9 mouse cellular contexts compared by ENCODE assay signal in the genomic region with DNA sequence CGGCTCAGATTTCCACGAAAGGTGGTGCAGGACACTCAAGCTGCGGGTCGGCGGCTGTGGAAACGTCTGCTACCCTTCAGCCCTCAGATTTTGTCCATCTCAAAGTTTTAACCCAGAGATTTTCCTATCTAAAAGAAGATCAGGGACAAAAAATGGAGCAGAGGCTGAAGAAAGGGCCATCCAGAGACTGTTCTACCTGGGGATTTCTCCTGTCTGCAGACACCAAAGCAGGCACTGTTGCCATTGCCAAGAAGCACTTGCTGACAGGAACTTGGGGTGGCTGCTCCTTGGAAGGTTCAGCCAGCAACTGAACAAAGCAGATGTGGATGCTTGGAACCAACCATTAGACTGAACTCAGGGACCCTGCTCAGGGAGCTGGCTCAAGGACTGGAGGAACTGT. TPM values are rescaled to one million over a fixed set of nuclear protein-coding genes. Genes with fewer than 3 reads are reported as not detected.
DNase-seq lines count a peak whose midpoint lies in the region; ATAC-seq and TF ChIP-seq lines count a peak whose summit lies in the region.
"Had no signal": no experiment of that assay in that cellular context is flagged by ENCODE, and none has a peak within 500 bp of the region (broad histone marks: within the 10 kb centered on the region; RNA-seq: fewer than 3 reads in every experiment).

TSS of gene Gm10184 (minus strand) at position 101 of the 400 bp plus-strand sequence.

- ATAC-seq in hindbrain, postnatal 0 days = no peak
- no peak for ATAC-seq in limb, embryonic 14.5 days (ENCODE audit: low FRiP score, low read depth)

- DNase-seq in hindbrain, embryonic 10.5 days (ENCODE audit: low spot score) = no peak
- no peak for DNase-seq in hindbrain, postnatal 0 days (ENCODE audit: low spot score)
- DNase-seq in ZHBTc4 (ENCODE audit: low read depth, low spot score) = peak; percentile 40
- no peak for DNase-seq in heart, adult 8-10 months (ENCODE audit: low spot score)
- no peak for DNase-seq in limb, embryonic 14.5 days (ENCODE audit: low spot score)
- DNase-seq in frontal cortex, postnatal 25 days (ENCODE audit: low spot score in 2 of 2) = no peak
- no peak for DNase-seq in urinary bladder, adult 18-20 months (ENCODE audit: low spot score in 2 of 2)
- no peak for DNase-seq in c-Kit-positive CD71-positive TER-119-positive erythroid progenitor cells, embryonic 14.5 days (ENCODE audit: low spot score)

- TF ChIP-seq POLR2A in limb, embryonic 14.5 days (IDR thresholded peaks at IDR 0.05; ENCODE audit: borderline replicate concordance, extremely low read depth, insufficient read depth, insufficient read length) = no peak

- no peaks in the 10 kb centered on the region for H3K9me3 ChIP-seq in hindbrain, embryonic 10.5 days
- no peaks in the 10 kb centered on the region for H3K9me3 ChIP-seq in hindbrain, postnatal 0 days (ENCODE audit: low read length)
- H3K9me3 ChIP-seq in limb, embryonic 14.5 days (ENCODE audit: control insufficient read depth, low read length) = no peaks in the 10 kb centered on the region

- H3K27me3 ChIP-seq in hindbrain, embryonic 10.5 days (ENCODE audit: insufficient read depth, poor library complexity, severe bottlenecking) = no peaks in the 10 kb centered on the region
- H3K27me3 ChIP-seq in hindbrain, postnatal 0 days (ENCODE audit: insufficient read depth, low read length) = no peaks in the 10 kb centered on the region
- H3K27me3 ChIP-seq in limb, embryonic 14.5 days (ENCODE audit: control insufficient read depth, insufficient read depth, low read length) = no peaks in the 10 kb centered on the region

- TF ChIP-seq CTCF in hindbrain, postnatal 0 days (IDR thresholded peaks at IDR 0.05; ENCODE audit: low read depth) = no peak

- H3K4me1 ChIP-seq in hindbrain, embryonic 10.5 days (replicated peaks) = no peaks in the 10 kb centered on the region
- H3K4me1 ChIP-seq in hindbrain, postnatal 0 days (ENCODE audit: insufficient read depth, low read length) = no peaks in the 10 kb centered on the region
- no peaks in the 10 kb centered on the region for H3K4me1 ChIP-seq in limb, embryonic 14.5 days (ENCODE audit: control insufficient read depth, insufficient read depth, low read length)

- no peaks in the 10 kb centered on the region for H3K36me3 ChIP-seq in hindbrain, embryonic 10.5 days
- no peaks in the 10 kb centered on the region for H3K36me3 ChIP-seq in hindbrain, postnatal 0 days (ENCODE audit: insufficient read depth, low read length)
- no peaks in the 10 kb centered on the region for H3K36me3 ChIP-seq in limb, embryonic 14.5 days (ENCODE audit: control insufficient read depth, insufficient read depth, low read length)

- H3K27ac ChIP-seq in hindbrain, embryonic 10.5 days = no peak within 1 kb of the TSS
- no peak within 1 kb of the TSS for H3K27ac ChIP-seq in hindbrain, postnatal 0 days
- H3K27ac ChIP-seq in limb, embryonic 14.5 days (replicated peaks; ENCODE audit: low read depth, low read length) = no peak within 1 kb of the TSS
- H3K27ac ChIP-seq: macrophage had no signal

- H3K4me3 ChIP-seq in hindbrain, embryonic 10.5 days = no peak within 1 kb of the TSS
- H3K4me3 ChIP-seq in hindbrain, postnatal 0 days (ENCODE audit: low read length) = no peak within 1 kb of the TSS
- H3K4me3 ChIP-seq in limb, embryonic 14.5 days (replicated peaks; ENCODE audit: low read length) = no peak within 1 kb of the TSS

- 95% methylated on average over 6 of the region's 6 CpGs for WGBS in hindbrain, embryonic 10.5 days
- 96% methylated on average over 6 of the region's 6 CpGs for WGBS in hindbrain, postnatal 0 days
- WGBS in limb, embryonic 14.5 days = 90% methylated on average over 6 of the region's 6 CpGs

- H3K4me2 ChIP-seq in hindbrain, postnatal 0 days (ENCODE audit: low read depth, low read length) = no peak within 1 kb of the TSS
- no peak within 1 kb of the TSS for H3K4me2 ChIP-seq in limb, embryonic 14.5 days (replicated peaks; ENCODE audit: low read depth, low read length, severe bottlenecking)

- H3K9ac ChIP-seq in hindbrain, postnatal 0 days (replicated peaks; ENCODE audit: low read length) = no peak within 1 kb of the TSS
- H3K9ac ChIP-seq in limb, embryonic 14.5 days (ENCODE audit: low read depth, low read length, severe bottlenecking) = no peak within 1 kb of the TSS

RNA-seq across cellular contexts. Expression of gene Gm10184, which starts in this region (rescaled TPM):
- 84.7 and 96.6 TPM in 2 replicates for polyA plus RNA-seq in hindbrain, embryonic 10.5 days (2016; fragmentation: Nextera tagmentation; extraction: Ambion mirVana)
- 2.7 and 3.9 TPM in 2 replicates for total RNA-seq in hindbrain, postnatal 0 days (2014; rRNA removed)
- 14.7 and 16.4 TPM in 2 replicates for polyA plus RNA-seq in hindbrain, postnatal 0 days (2015; fragmentation: Nextera tagmentation; extraction: Ambion mirVana)
- total RNA-seq in heart, adult 8-10 months (2022) = 10 to 100 TPM; 32.0 to 58.4 (median 36.4) TPM
- 4.9 and 12.9 TPM in 2 replicates for polyA plus RNA-seq in limb, embryonic 14.5 days (2012; rRNA removed)
- polyA plus RNA-seq in limb, embryonic 14.5 days (2014; fragmentation: Nextera tagmentation; extraction: Ambion mirVana) = 42.1 and 45.8 TPM in 2 replicates
